Mouse (Mus musculus) cortical plate, adult 2 months (tissue): ENCODE results near the gene Tceanc.

Experiments used
- CTCF ChIP-seq: fragments of 200-500 bp; IDR thresholded peaks from 2 replicates; pipeline ENCODE4 v1.5.1; 2011; ENCODE audit warnings: mild to moderate bottlenecking, control low read depth, low read length; ENCODE audit not compliant: insufficient read depth; ENCODE audit errors: extremely low read depth
- POLR2A ChIP-seq: fragments of 200-500 bp; IDR thresholded peaks from 2 replicates; pipeline ENCODE4 v1.6.1; 2011; ENCODE audit warnings: mild to moderate bottlenecking, low read length, control low read depth; ENCODE audit not compliant: insufficient read depth; ENCODE audit errors: extremely low read depth

DNA sequence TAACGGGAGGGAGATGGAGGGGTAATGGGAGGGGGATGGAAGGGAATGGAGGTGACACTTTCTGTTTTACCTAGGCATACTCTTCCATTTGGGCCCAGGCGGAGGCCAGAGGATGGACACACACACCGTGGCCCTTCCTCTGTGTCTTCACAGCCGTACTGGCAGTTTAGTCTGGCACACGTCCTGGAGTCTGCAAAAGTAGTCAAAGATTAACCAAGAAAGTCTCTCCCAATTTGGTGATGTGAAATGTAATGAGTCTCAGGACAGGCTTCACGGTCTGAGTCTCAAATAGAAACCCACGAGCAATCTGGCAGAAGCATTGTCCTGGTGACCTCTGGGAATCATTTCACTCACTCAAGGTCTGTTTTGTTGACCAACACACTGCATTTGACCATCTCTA, 34.0 kb upstream of the Tceanc start:
- TF ChIP-seq POLR2A (no peak), CTCF (no peak)
